Mouse (Mus musculus): ENCODE measurements around the gene Cers5. TPM values are rescaled to one million over a fixed set of nuclear protein-coding genes. Genes with fewer than 3 reads are reported as not detected.

Cers5 gene
- polyA plus RNA-seq, 1 experiment from 2014 or later = 59.2 TPM

DNA sequence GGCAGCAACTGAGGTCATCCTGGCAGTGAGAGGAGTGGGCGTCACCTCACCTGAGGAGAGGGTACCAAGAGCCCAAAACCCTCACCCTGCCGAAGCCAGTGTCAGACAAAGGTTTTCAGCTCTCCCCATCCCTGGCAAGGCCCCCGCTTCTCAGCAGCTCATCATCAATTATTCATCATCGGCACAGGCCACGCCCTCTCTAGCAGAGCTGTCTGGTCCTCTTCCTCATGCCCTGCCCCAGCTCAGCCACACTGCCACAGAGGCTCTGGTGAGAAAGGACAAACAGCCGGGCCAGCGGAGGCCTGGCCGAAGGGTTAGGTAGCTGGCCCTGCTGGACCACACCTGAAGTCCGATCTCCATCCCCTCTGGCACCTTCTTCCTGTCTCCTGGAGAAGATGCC lies 80.7 kb downstream of the Cers5 start:
- 66% methylated on average over 9 of the region's 9 CpGs for WGBS
- Histone ChIP-seq H3K4me2 (ENCODE audit: low read depth, low read length, severe bottlenecking) (no peak overlapping the region), H3K9ac (ENCODE audit: low read length) (no peak overlapping the region), H3K4me3 (ENCODE audit: low read depth, low read length) (no peak overlapping the region), H3K4me1 (replicated peaks; ENCODE audit: control insufficient read depth, insufficient read depth, low read length) (peaks cover 2% of the 10 kb centered on the region; the same call in 1 of the 2 replicates), H3K9me3 (ENCODE audit: control insufficient read depth, low read length) (no peaks in the 10 kb centered on the region), H3K36me3 (ENCODE audit: control insufficient read depth, insufficient read depth, low read length) (no peaks in the 10 kb centered on the region), H3K27me3 (ENCODE audit: control insufficient read depth, insufficient read depth, low read length) (no peaks in the 10 kb centered on the region), H3K27ac (ENCODE audit: low read depth, low read length) (no peak overlapping the region)
- ATAC-seq (replicated peaks; ENCODE audit: low FRiP score) (no peak), DNase-seq (ENCODE audit: low spot score) (no peak)

DNA sequence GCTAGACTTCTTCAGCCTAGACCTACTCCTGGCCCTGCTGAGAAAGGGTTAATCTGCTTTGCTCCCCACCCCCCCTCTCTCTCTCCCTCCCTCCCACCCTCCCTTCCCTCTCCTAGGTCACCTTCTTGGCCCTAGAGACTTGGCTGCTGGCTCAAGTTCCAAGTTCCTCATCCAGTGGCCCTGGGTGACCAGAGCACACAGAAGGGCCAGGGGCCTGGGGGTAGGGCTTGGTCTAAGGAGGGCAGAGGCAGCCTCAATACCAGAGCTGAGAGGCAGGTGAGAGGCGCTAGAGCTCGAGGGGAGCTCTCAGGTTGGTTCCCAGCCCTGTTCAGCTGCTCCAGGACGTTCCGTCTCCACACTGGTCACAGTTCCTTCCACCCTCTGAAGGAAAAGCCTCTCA lies 81.8 kb downstream of the Cers5 start:
- ATAC-seq (replicated peaks; ENCODE audit: low FRiP score) = no peak
- WGBS = 18% methylated on average over 4 of the region's 4 CpGs
- H3K27me3 ChIP-seq (ENCODE audit: control insufficient read depth, insufficient read depth, low read length) = no peaks in the 10 kb centered on the region
- H3K9me3 ChIP-seq (ENCODE audit: control insufficient read depth, low read length) = no peaks in the 10 kb centered on the region
- H3K4me3 ChIP-seq (ENCODE audit: low read depth, low read length) = no peak overlapping the region
- H3K4me1 ChIP-seq (replicated peaks; ENCODE audit: control insufficient read depth, insufficient read depth, low read length) = peaks cover 2% of the 10 kb centered on the region; the same call in 1 of the 2 replicates
- H3K4me2 ChIP-seq (ENCODE audit: low read depth, low read length, severe bottlenecking) = no peak overlapping the region
- no peak for DNase-seq (ENCODE audit: low spot score)
- no peaks in the 10 kb centered on the region for H3K36me3 ChIP-seq (ENCODE audit: control insufficient read depth, insufficient read depth, low read length)
- H3K9ac ChIP-seq (ENCODE audit: low read length) = no peak overlapping the region
- no peak overlapping the region for H3K27ac ChIP-seq (ENCODE audit: low read depth, low read length)

DNA sequence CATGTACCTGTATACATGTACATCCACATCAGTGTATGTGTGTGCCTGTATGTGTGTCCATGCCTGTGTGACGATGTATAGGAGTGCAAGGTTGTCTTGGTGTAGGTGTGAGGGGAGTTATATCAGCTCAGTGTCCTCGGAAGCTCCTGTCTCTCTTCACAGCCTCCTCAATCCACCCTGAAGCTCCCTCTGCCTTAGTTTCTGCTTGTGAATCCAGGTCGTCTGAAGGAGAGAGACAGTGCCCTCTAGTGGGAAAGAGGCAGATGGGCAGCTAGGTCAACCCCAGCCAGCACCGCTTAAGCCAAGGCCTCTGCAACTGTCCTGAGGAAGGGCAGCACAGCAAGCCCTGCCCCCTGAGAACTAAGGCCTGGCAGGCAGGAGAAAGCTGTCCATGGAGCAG lies 84.0 kb downstream of the Cers5 start:
- ATAC-seq (replicated peaks; ENCODE audit: low FRiP score) (peak; percentile 44; the same call in 1 of the 2 replicates), DNase-seq (ENCODE audit: low spot score) (peak; percentile 80)
- Histone ChIP-seq H3K4me3 (ENCODE audit: low read depth, low read length) (no peak overlapping the region), H3K9ac (ENCODE audit: low read length) (no peak overlapping the region), H3K4me2 (ENCODE audit: low read depth, low read length, severe bottlenecking) (no peak overlapping the region), H3K4me1 (replicated peaks; ENCODE audit: control insufficient read depth, insufficient read depth, low read length) (peaks cover 2% of the 10 kb centered on the region; the same call in 1 of the 2 replicates), H3K9me3 (ENCODE audit: control insufficient read depth, low read length) (no peaks in the 10 kb centered on the region), H3K27ac (ENCODE audit: low read depth, low read length) (no peak overlapping the region), H3K27me3 (ENCODE audit: control insufficient read depth, insufficient read depth, low read length) (no peaks in the 10 kb centered on the region), H3K36me3 (ENCODE audit: control insufficient read depth, insufficient read depth, low read length) (no peaks in the 10 kb centered on the region)
- WGBS = 8% methylated on average over 4 of the region's 4 CpGs

Other genes starting within 250 kb of the Cers5 start
- gene Faim2, start 244.7 kb downstream of the Cers5 start, polyA plus RNA-seq (2014; fragmentation: Nextera tagmentation; extraction: Ambion mirVana) = 0.21 and 0.95 TPM in 2 replicates
- not detected in 2 replicates for gene Aqp2, start 193.8 kb downstream of the Cers5 start, polyA plus RNA-seq (2014; fragmentation: Nextera tagmentation; extraction: Ambion mirVana)
- 0.17 TPM in 1 of 2 replicates, not detected in the other for gene Aqp5, start 182.1 kb downstream of the Cers5 start, polyA plus RNA-seq (2014; fragmentation: Nextera tagmentation; extraction: Ambion mirVana)
- gene Aqp6, start 171.5 kb downstream of the Cers5 start, polyA plus RNA-seq (2014; fragmentation: Nextera tagmentation; extraction: Ambion mirVana) = not detected in 2 replicates
- gene Racgap1, start 121.2 kb downstream of the Cers5 start, polyA plus RNA-seq (2014; fragmentation: Nextera tagmentation; extraction: Ambion mirVana) = 201 and 217 TPM in 2 replicates
- 3.9 and 5.3 TPM in 2 replicates for gene Asic1, start 102.5 kb downstream of the Cers5 start, polyA plus RNA-seq (2014; fragmentation: Nextera tagmentation; extraction: Ambion mirVana)
- 134 and 142 TPM in 2 replicates for gene Smarcd1, start 70.8 kb downstream of the Cers5 start, polyA plus RNA-seq (2014; fragmentation: Nextera tagmentation; extraction: Ambion mirVana)
- not detected in 2 replicates for gene Gm17349, start 67.4 kb downstream of the Cers5 start, polyA plus RNA-seq (2014; fragmentation: Nextera tagmentation; extraction: Ambion mirVana)
- gene Gpd1, start 55.4 kb downstream of the Cers5 start, polyA plus RNA-seq (2014; fragmentation: Nextera tagmentation; extraction: Ambion mirVana) = 0.35 and 0.53 TPM in 2 replicates
- 140 and 154 TPM in 2 replicates for gene Cox14, start 47.3 kb downstream of the Cers5 start, polyA plus RNA-seq (2014; fragmentation: Nextera tagmentation; extraction: Ambion mirVana)
- 40.3 and 40.5 TPM in 2 replicates for gene Lima1, start 102.6 kb upstream of the Cers5 start, polyA plus RNA-seq (2014; fragmentation: Nextera tagmentation; extraction: Ambion mirVana)
- gene Fam186a, start 194.2 kb upstream of the Cers5 start, polyA plus RNA-seq (2014; fragmentation: Nextera tagmentation; extraction: Ambion mirVana) = not detected in 2 replicates
- 37.4 and 42.8 TPM in 2 replicates for gene Larp4, start 197.2 kb upstream of the Cers5 start, polyA plus RNA-seq (2014; fragmentation: Nextera tagmentation; extraction: Ambion mirVana)